Mouse (Mus musculus) left cerebral cortex, adult 2 months (tissue): ENCODE measurements around the gene Hvcn1. TPM values are rescaled to one million over a fixed set of nuclear protein-coding genes. Genes with fewer than 3 reads are reported as not detected.

ENCODE experiments used
- DNase-seq, 2 experiments: peaks; one replicate each; pipeline ENCODE4 v3.0.0; 2021 to 2022; ENCODE audit warnings: low spot score in 2 of 2, mixed read lengths in 1 of 2; ENCODE audit errors: extremely low spot score in 1 of 2
- H3K27ac ChIP-seq: fragments of 200-600 bp; 2 replicates; pipeline ENCODE4 v1.8.1; 2022
- H3K4me3 ChIP-seq: fragments of 200-600 bp; 2 replicates; pipeline ENCODE4 v1.8.1; 2022
- CTCF ChIP-seq: fragments of 200-600 bp; IDR thresholded peaks from 2 replicates; pipeline ENCODE4 v1.8.1; 2022; ENCODE audit warnings: antibody characterized with exemption, mild to moderate bottlenecking, moderate library complexity
- intact Hi-C: fragments of 180-260 bp; cut with DNase I; formaldehyde crosslinking; loops from one replicate; pipeline ENCODE4 v1.15.1; 2025
- total RNA-seq, 2 experiments: library from RNA; stranded (reverse); gene quantifications; 2 replicates each; pipeline ENCODE4 v1.2.3; 2021

The Hvcn1 gene
- total RNA-seq, 2 experiments from 2014 or later, result 2.1 to 2.2 TPM

GRCm38 (mm10) chr5:122228271-122228765 is 21.7 kb downstream of the Hvcn1 start:
- H3K4me3 ChIP-seq, result no peak overlapping the region
- no peak for DNase-seq
- intact Hi-C loops, result no loop called here
- no peak for TF ChIP-seq CTCF
- H3K27ac ChIP-seq, result no peak overlapping the region

- TF ChIP-seq CTCF, result no peak
- intact Hi-C loops, result no loop called here
Observed at GRCm38 (mm10) chr5:122228772-122229171, 22.2 kb downstream of the Hvcn1 start.

GRCm38 (mm10) chr5:122230816-122231215 is 24.2 kb downstream of the Hvcn1 start:
- intact Hi-C loops, result no loop called here
- Histone ChIP-seq H3K4me3 (no peak overlapping the region), H3K27ac (no peak overlapping the region)
- DNase-seq, result no peak
- no peak for TF ChIP-seq CTCF

More at GRCm38 (mm10) chr5:122228772-122229171, 22.2 kb downstream of the Hvcn1 start:
- no peak overlapping the region for H3K27ac ChIP-seq
- DNase-seq, result no peak
- no peak overlapping the region for H3K4me3 ChIP-seq

GRCm38 (mm10) chr5:122231431-122231830 is 24.8 kb downstream of the Hvcn1 start:
- no peak for TF ChIP-seq CTCF
- H3K27ac ChIP-seq, result no peak overlapping the region
- intact Hi-C loops, result no loop called here

GRCm38 (mm10) chr5:122232004-122232403 is 25.4 kb downstream of the Hvcn1 start:
- H3K27ac ChIP-seq, result no peak overlapping the region
- intact Hi-C loops, result no loop called here
- TF ChIP-seq CTCF, result no peak
- no peak for DNase-seq
- no peak overlapping the region for H3K4me3 ChIP-seq

More at GRCm38 (mm10) chr5:122231431-122231830, 24.8 kb downstream of the Hvcn1 start:
- DNase-seq, result no peak
- H3K4me3 ChIP-seq, result no peak overlapping the region

GRCm38 (mm10) chr5:122233077-122233581 is 26.5 kb downstream of the Hvcn1 start:
- intact Hi-C loops, result no loop called here
- H3K4me3 ChIP-seq, result no peak overlapping the region
- no peak for TF ChIP-seq CTCF
- H3K27ac ChIP-seq, result no peak overlapping the region
- DNase-seq, result no peak

GRCm38 (mm10) chr5:122233695-122234094 is 27.1 kb downstream of the Hvcn1 start:
- intact Hi-C loops, result no loop called here
- TF ChIP-seq CTCF, result no peak
- no peak overlapping the region for H3K4me3 ChIP-seq
- no peak overlapping the region for H3K27ac ChIP-seq
- DNase-seq, result no peak

- TF ChIP-seq CTCF, result no peak
- no peak for DNase-seq
- intact Hi-C loops, result loop anchor here (5.0 kb wide), 1 partner anchor 67 kb away; no protein-coding TSS in a partner anchor
- no peak overlapping the region for H3K4me3 ChIP-seq
- H3K27ac ChIP-seq, result peak overlapping the region; percentile 57
Observed at GRCm38 (mm10) chr5:122234319-122235195, 28.0 kb downstream of the Hvcn1 start.

GRCm38 (mm10) chr5:122235196-122235836 is 28.7 kb downstream of the Hvcn1 start:
- DNase-seq, result no peak
- Histone ChIP-seq H3K4me3 (no peak overlapping the region), H3K27ac (peak overlapping the region; percentile 57)
- TF ChIP-seq CTCF, result peak; percentile 2; the same call in 1 of the 2 replicates
- intact Hi-C loops, result loop anchor here (5.0 kb wide), 1 partner anchor 68 kb away; no protein-coding TSS in a partner anchor

- intact Hi-C loops, result loop anchor here (5.0 kb wide), 1 partner anchor 70 kb away; no protein-coding TSS in a partner anchor
- Histone ChIP-seq H3K27ac (peak overlapping the region; percentile 6; the same call in 1 of the 2 replicates), H3K4me3 (no peak overlapping the region)
- no peak for TF ChIP-seq CTCF
- DNase-seq, result no peak
Observed at GRCm38 (mm10) chr5:122237200-122237599, 30.6 kb downstream of the Hvcn1 start.

GRCm38 (mm10) chr5:122239618-122240017 is 33.0 kb downstream of the Hvcn1 start:
- H3K4me3 ChIP-seq, result no peak overlapping the region
- no peak for TF ChIP-seq CTCF
- DNase-seq, result no peak
- intact Hi-C loops, result loop anchor here (5.0 kb wide), 1 partner anchor 72 kb away; no protein-coding TSS in a partner anchor
- no peak overlapping the region for H3K27ac ChIP-seq

- no peak for DNase-seq
- no peak for TF ChIP-seq CTCF
- intact Hi-C loops, result no loop called here
- Histone ChIP-seq H3K4me3 (no peak overlapping the region), H3K27ac (no peak overlapping the region)
Observed at GRCm38 (mm10) chr5:122240521-122240920, 33.9 kb downstream of the Hvcn1 start.
